Mouse (Mus musculus) layer of hippocampus, adult 8-10 months (tissue): ENCODE measurements at regions not wholly inside any gene's neighbourhood (a gene's known extent, or its start where the extent isn't known, plus 50 kb on each side); places are given as distances from the start of the nearest gene placed in this dataset.

Source experiments
- DNase-seq, 2 experiments: peaks; one replicate each; pipeline ENCODE4 v3.0.0; 2022; ENCODE audit warnings: low spot score in 2 of 2

DNA sequence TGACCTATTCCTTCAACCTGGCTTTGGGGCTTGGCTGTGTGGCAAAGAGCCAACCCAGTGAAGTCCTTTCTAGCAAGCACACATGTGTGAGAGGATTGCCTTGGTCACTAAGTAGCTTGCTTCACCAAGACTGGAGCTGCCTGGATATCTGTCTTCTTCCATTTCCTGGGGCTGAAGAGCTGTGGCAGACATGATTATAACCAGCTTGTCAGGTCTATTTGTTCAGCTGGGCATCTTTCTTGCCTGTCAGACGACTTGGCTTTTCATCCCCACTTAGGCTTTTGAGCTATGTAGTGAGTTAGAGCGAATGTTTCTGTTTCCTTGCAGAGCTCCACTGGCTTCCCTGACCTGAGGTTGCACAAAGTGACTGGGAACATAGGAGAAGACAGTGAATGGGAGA lies 1951.3 kb upstream of the Lrrc6 start:
- DNase-seq, result no peak

- DNase-seq, result peak; percentile 76 to 83
Observed at GRCm38 (mm10) chr15:68445341-68445740, 1944.6 kb upstream of the Lrrc6 start.

DNA sequence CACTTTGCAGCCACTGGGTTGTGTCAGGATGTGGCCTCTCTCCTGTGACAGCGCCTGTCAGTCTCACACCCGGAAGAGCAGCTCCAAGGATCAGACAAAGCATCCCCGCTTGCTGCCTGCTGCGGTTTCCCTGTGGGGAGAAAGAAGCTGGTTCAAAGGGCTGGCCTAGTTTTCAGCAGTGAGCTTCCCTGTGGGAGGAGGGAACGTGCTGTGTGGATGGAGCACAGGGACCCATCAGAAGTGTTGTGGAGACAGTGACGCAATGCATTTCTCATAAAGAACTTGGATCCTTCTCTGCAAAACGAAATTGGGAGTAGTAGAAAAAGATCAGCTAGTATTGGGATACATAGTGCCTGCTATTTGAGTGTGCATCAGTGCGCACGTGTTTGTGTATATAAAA lies 1939.9 kb upstream of the Lrrc6 start:
- peak in 1 of 2 experiments; percentile 15 for DNase-seq

GRCm38 (mm10) chr15:68435961-68436360 lies 1935.3 kb upstream of the Lrrc6 start:
- peak; percentile 48 to 52 for DNase-seq

DNA sequence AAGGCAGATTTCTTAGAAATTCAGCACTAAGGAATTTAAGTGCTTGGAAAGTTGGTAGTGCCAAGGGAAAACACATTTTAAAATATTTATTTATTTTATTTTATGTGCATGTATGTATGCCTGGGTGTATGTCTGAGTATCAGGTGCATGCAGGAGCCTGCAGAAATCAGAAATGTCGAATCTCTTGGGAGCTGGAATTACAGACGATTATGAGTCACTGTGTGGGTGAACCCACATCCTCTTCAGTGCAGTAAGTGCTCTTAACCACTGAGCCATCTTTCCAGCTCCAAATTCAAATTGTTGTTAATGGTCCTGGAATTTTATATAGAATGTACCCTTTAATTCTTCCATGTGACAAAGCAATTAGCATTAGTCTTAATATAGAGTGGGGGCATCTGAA lies 1930.5 kb upstream of the Lrrc6 start:
- DNase-seq, result no peak

DNA sequence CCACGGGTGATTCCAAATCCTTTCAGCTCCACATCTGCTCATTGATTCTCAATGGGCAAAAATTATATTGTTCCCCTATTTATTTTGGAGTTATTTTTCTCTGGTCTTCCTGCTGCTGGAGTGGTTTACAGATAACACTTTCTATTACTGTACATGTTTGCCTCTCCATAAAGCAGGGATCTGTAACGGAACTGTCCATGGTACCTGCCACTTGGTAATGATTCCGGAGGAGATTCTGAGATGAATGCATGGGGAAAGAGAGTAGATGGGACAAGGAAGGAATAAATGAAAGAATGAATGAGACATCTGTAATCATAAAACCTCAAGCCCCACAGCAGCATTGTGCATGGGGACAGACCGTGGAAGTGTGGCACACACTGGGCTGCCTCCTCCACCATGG lies 1929.8 kb upstream of the Lrrc6 start:
- DNase-seq, result no peak

- peak; percentile 48 to 78 for DNase-seq
Observed at GRCm38 (mm10) chr15:68428444-68429228, 1927.9 kb upstream of the Lrrc6 start.

DNA sequence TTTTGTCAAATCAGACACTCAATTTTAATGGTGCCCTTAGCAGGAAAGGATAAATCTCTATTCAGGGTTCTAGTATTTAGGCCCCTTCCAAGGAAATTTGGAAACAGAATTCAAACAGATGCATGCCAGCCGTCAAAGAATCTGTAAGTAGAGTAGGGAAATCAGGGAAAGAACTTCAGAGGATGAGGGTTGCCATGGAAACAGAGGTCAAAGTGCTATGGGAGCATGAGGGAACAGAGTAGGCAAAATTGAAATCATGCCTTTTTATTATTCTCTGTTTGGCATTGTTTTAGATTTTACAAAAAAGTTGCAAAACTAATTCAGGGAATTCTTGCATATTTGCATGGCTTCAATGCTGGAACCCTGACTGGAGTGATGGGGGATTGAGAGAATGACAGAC lies 1916.4 kb upstream of the Lrrc6 start:
- no peak for DNase-seq

GRCm38 (mm10) chr15:68415401-68415925 lies 1914.8 kb upstream of the Lrrc6 start:
- peak in 1 of 2 experiments; percentile 40 for DNase-seq

DNA sequence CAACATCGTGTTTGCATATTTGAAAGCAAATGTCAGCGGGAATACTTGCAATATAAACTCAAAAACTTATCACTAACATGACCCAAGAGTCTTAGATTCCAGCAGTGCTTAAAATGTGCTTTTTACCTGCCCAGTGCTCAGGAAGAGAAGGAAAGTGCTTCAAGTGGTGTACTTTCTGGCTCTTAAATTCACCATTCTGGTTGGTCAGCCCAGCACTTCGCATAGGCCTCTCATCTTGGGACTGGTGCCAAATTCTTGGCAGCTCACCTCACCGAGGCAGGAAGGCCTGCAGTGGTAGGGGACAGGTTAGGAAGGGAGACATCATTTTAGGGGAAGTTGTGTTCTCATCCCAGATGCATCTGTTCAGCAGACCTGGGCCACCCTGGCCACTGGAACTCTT lies 1913.3 kb upstream of the Lrrc6 start:
- DNase-seq, result no peak

DNA sequence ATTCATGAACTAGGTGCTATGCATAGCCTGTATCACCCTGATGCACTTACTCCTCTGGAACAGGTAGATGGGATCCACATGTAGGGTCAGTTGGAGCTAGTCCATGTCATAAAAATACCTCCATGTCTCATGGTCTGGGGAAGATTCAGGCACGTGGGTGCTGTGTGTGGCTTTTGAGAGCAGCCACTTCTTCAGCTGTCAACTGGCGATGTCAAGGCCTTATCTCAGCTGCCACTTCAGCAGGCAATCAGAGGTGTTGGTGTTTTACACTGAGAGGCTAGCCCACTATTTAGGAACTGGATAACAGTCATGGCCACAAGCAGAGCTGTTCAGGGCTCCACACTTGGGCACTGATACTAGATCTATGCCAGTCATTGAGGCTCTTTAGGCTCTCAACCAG lies 1912.0 kb upstream of the Lrrc6 start:
- DNase-seq, result no peak

GRCm38 (mm10) chr15:68412156-68412555 lies 1911.4 kb upstream of the Lrrc6 start:
- no peak for DNase-seq

DNA sequence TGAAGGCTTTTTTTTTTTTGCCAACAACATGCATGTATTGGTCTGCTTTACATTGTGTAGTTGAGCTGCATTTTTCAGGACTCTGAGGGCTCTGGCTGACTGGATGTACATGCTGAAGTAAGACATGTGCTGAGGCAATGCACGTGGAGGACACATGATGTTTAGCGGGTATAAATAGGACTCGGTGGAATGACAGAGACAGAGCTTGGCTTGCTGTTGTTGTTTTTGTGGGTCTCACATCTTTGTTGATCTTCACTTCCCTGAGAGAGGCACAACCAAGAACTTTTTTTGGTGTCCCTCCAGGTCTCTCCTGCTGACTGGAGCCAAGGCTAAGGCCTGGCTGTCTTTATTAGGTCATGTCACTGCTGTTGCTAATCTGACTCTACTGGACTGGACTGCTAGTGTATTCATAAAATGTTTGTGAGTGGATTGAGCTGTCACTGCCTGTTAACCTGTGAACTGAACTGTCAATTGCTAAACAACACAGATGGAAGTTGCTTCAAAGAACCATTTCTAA lies 1902.9 kb upstream of the Lrrc6 start:
- no peak for DNase-seq

DNA sequence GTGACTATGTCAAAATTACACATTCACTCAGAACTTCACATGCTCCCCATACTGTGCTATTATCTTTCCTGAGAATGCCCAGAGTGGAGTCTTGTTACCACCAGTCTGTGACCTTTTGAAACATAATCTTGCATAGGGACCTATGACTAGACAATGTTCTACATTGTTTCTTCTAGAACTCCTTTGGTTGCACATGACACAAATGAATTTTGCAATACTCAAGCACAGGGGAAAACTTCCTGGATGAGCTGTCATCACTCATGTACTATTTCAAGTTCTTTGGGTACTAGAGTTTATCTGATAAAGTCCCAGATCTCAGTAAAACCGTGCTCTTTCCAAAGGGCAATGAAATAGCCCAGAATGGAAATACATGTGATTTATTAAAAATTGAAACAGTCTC lies 1901.0 kb upstream of the Lrrc6 start:
- no peak for DNase-seq

DNA sequence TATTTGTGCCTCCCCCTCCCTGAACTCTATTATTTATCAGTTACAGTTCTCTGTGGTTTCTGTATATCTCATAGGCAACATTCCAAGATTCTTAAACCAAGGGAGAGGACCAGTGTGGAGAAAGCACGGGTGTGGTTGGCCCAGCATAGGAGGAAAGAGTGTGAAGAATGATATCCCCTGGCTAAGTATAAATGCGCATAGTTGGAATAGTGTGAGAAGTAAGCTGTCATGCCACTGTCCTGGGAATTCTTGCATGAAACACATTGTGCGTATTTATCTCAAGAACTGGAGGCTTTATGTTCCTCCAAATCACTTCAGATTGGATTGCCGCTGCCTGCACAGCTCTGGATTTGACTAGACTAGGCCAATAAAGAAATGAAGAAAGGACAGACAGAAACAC lies 1900.3 kb upstream of the Lrrc6 start:
- no peak for DNase-seq

GRCm38 (mm10) chr15:68396566-68396965 lies 1895.9 kb upstream of the Lrrc6 start:
- no peak for DNase-seq

DNA sequence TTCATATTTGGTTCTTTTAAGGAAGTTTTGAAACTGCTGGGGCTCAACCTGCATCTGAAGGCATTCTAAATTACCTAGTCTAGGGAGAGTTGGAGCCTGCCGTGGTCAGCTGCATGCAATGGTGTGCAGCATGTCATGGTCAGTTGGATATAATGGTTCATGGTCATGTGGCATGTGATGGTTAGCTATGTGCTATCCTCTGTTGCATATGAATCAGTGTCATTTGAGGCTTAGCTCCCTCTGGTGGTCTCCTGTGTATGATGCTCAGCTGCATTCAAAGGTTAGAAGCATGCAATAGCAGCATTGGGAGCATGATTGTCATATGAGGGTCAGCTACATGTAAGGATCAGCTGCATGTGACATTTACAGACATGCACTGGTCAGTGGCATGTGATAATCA lies 1894.0 kb upstream of the Lrrc6 start:
- DNase-seq, result peak in 1 of 2 experiments; percentile 28

DNA sequence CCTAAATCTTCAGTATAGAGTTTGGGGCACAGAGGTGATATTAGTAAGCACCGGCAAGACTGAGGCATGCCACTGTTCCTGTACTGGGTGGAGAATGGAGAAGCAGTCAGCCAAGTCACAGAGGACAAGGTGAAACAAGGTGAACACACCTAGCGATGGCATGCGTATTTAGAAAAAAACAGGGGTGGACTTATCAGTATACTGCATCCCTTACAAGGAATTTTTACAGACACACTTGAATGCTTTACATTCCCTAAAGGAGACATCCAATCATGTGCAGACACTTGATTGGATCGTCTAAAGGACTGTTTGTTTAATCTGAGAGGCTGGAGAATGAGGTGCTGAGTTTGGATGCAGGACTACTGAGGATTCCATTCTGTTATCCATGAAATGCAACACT lies 1893.4 kb upstream of the Lrrc6 start:
- no peak for DNase-seq

GRCm38 (mm10) chr15:68391737-68392136 lies 1891.0 kb upstream of the Lrrc6 start:
- no peak for DNase-seq

DNA sequence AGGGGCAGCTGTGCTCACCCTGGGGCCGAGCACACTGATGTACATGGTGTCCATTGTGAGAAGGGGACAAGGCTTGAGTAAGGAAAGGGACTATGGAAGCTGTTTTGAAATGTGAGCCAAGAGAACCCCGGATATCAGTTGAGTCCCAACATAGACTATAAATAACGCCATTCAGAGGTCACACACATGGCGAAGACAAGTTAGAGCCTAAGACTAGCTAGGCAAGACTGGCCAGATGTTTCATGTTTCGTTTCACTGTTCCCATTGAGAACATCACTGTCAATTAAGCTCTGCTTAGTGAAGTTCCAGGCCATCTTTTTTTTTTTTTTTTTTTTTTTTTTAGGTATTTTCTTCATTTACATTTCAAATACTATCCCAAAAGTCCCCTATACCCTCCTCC lies 1889.1 kb upstream of the Lrrc6 start:
- no peak for DNase-seq

GRCm38 (mm10) chr15:68387349-68388065 lies 1886.8 kb upstream of the Lrrc6 start:
- DNase-seq, result no peak

GRCm38 (mm10) chr15:68384571-68385335 lies 1884.0 kb upstream of the Lrrc6 start:
- no peak for DNase-seq
